Mouse (Mus musculus): ENCODE measurements at regions not wholly inside any gene's neighbourhood (a gene's known extent, or its start where the extent isn't known, plus 50 kb on each side); places are given as distances from the start of the nearest gene placed in this dataset.

DNA sequence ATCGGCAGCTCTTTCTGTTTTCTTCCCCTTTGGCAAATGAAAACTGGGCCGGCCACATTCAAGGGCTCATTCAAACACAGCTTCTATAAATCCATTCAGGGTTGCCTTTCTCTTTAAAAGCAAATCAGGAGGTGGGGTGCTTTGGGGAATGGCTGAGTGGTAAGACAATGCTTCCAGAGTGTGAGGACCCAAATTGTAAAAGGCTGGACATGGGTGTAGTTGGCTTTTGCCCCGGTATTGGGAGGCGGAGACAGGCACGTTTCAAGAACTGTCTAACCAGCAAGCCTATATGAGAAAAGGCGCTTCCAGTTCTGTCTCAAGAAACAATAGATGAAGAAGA is 277.0 kb downstream of the Mid1ip1 start:
- no peak for TF ChIP-seq POLR2A (IDR thresholded peaks at IDR 0.05; ENCODE audit: control insufficient read depth, low read depth, low read length)
- no peak for TF ChIP-seq CTCF (IDR thresholded peaks at IDR 0.05; ENCODE audit: control insufficient read depth, insufficient read depth, insufficient replicate concordance, low read depth, low read length)

All from testis, adult 2 months (tissue).